Mouse (Mus musculus) ovary, postnatal 14 days (tissue): ENCODE measurements around the gene Nav3.
"Not testable (repeated sequence)": the region's sequence is repeated elsewhere in the genome, so short reads cannot be mapped to it uniquely, and the experiment has no call there.

Experiments
- DNase-seq: peaks from one replicate; pipeline ENCODE4 v3.0.0; 2022; ENCODE audit warnings: low spot score

Nav3 gene

GRCm38 (mm10) chr10:110383506-110384229 is 72.3 kb downstream of the Nav3 start:
- DNase-seq = not testable (repeated sequence)

- DNase-seq = no peak
Observed at GRCm38 (mm10) chr10:110380792-110381191, 75.2 kb downstream of the Nav3 start.

GRCm38 (mm10) chr10:110372724-110373455 is 83.1 kb downstream of the Nav3 start:
- DNase-seq = no peak

- no peak for DNase-seq
Observed at GRCm38 (mm10) chr10:110352148-110352547, 103.9 kb downstream of the Nav3 start.

- no peak for DNase-seq
Observed at GRCm38 (mm10) chr10:110330030-110330429, 126.0 kb downstream of the Nav3 start.

GRCm38 (mm10) chr10:110329629-110330028 is 126.4 kb downstream of the Nav3 start:
- no peak for DNase-seq

GRCm38 (mm10) chr10:110322082-110322632 is 133.8 kb downstream of the Nav3 start:
- DNase-seq = no peak

GRCm38 (mm10) chr10:110317275-110317674 is 138.7 kb downstream of the Nav3 start:
- DNase-seq = no peak

GRCm38 (mm10) chr10:110314525-110314924 is 141.5 kb downstream of the Nav3 start:
- no peak for DNase-seq

GRCm38 (mm10) chr10:110313959-110314358 is 142.0 kb downstream of the Nav3 start:
- DNase-seq = no peak

GRCm38 (mm10) chr10:110309511-110309910 is 146.5 kb downstream of the Nav3 start:
- no peak for DNase-seq

GRCm38 (mm10) chr10:110305609-110306008 is 150.4 kb downstream of the Nav3 start:
- DNase-seq = no peak

GRCm38 (mm10) chr10:110290016-110290623 is 165.9 kb downstream of the Nav3 start:
- DNase-seq = no peak

- no peak for DNase-seq
Observed at GRCm38 (mm10) chr10:110283879-110284278, 172.1 kb downstream of the Nav3 start.

GRCm38 (mm10) chr10:110272818-110273217 is 183.2 kb downstream of the Nav3 start:
- no peak for DNase-seq

- DNase-seq = no peak
Observed at GRCm38 (mm10) chr10:110270561-110270960, 185.4 kb downstream of the Nav3 start.

GRCm38 (mm10) chr10:110242128-110242561 is 213.9 kb downstream of the Nav3 start:
- no peak for DNase-seq

GRCm38 (mm10) chr10:110240667-110241066 is 215.3 kb downstream of the Nav3 start:
- DNase-seq = no peak

- DNase-seq = no peak
Observed at GRCm38 (mm10) chr10:110233307-110233930, 222.6 kb downstream of the Nav3 start.

- DNase-seq = no peak
Observed at GRCm38 (mm10) chr10:110206411-110206810, 249.6 kb downstream of the Nav3 start.

GRCm38 (mm10) chr10:110204121-110204697 is 251.8 kb downstream of the Nav3 start:
- no peak for DNase-seq

- no peak for DNase-seq
Observed at GRCm38 (mm10) chr10:110192881-110193280, 263.1 kb downstream of the Nav3 start.
